Mouse (Mus musculus): Measurements from ENCODE around the gene Spats2l. TPM values are rescaled to one million over a fixed set of nuclear protein-coding genes. Genes with fewer than 3 reads are reported as not detected.

Gene Spats2l
- total RNA-seq, 2 experiments from 2014 or later, result 10.3 to 15.9 TPM

DNA sequence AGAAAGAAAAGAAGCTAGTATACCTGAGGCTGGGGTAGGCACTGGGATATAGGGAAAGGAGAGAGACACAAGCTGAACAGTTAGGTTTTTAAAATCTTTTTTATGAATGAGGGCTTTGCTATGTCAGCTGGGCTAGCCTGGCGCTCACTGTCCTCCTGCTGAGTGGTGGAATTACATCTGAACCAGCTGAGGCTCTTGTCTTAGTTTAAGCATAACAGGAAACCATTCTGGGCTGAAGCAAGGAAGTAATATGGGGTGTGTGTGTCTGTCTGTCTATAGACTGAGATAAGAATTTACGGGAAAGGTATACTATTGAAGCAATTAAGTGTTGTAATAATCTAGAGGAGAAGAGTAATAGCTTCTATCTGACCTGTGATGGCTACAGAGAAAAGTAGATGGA lies 197.6 kb downstream of the Spats2l start:
- DNase-seq, result no peak

DNA sequence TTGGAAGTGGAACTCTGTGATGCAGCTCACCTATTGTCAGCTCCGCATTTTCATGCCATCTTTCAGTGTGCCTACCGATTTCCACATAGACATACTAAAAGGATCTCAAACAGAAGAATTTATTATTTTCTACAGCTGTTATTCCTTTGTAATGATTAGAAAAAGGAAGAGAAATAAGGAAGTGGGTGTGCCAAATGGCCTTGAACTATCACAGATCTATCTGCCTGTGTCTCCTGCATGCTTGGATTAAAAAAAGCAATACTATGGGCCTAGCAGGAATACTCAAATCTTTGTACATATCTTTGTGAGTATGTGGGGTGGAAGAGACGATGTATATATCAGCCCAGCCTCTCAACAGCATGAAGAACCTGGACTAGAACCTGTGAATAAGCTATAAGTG lies 202.9 kb downstream of the Spats2l start:
- DNase-seq, result no peak

- peak; percentile 16 for DNase-seq
These were observed 215.2 kb downstream of the Spats2l start for GRCm38 (mm10) chr1:57989052-57989600.

GRCm38 (mm10) chr1:57991277-57991676 lies 217.3 kb downstream of the Spats2l start:
- no peak for DNase-seq

GRCm38 (mm10) chr1:57995432-57996132 lies 221.6 kb downstream of the Spats2l start, which contains the start of gene Sgo2a:
TSS of gene Sgo2a (plus strand) at chr1:57995971.
- peak; percentile 94 for DNase-seq

- DNase-seq, result no peak
These were observed 222.2 kb downstream of the Spats2l start for GRCm38 (mm10) chr1:57996133-57996615.

Other genes starting within 250 kb of the Spats2l start
- 1 to 10 TPM; 4.8 to 6.0 TPM for gene Sgo2a, start 221.8 kb downstream of the Spats2l start, total RNA-seq (2021)
- 10 to 100 TPM; 14.4 to 15.8 TPM for gene Kctd18, start 244.8 kb downstream of the Spats2l start, total RNA-seq (2021)